31 mouse cellular contexts compared by ENCODE assay signal in the genomic region with DNA sequence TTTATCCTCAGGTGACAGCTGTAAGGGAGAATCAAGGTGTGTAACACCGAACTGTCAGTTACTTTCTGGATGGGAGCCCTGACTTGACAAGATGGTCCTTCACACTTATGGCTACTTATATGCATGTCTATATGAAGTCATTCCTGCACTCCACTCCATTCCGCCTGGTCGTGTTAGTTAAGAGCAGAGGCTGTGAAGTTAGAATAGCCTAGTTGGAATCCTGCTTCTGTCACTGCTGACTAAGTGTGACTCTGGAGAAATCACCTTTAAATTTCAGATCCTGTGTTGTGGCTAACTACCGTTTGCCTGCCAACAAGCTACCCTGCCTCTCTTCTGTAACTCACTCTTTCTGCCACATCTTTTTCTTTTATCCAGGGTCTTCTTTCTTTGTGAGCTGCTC.
"Had no signal": no experiment of that assay in that cellular context is flagged by ENCODE, and none has a peak within 500 bp of the region (broad histone marks: within the 10 kb centered on the region; RNA-seq: fewer than 3 reads in every experiment).

No protein-coding gene starts in this region.

- H3K4me3 ChIP-seq: heart, embryonic 12.5 days; heart, embryonic 13.5 days; heart, embryonic 15.5 days; hindbrain, embryonic 10.5 days; hindbrain, embryonic 12.5 days; hindbrain, embryonic 13.5 days; hindbrain, embryonic 15.5 days; intestine, embryonic 15.5 days; kidney, embryonic 15.5 days; left cerebral cortex, adult 2 months had no signal

- H3K27ac ChIP-seq: heart, embryonic 13.5 days; heart, embryonic 15.5 days; hindbrain, embryonic 10.5 days; hindbrain, embryonic 12.5 days; hindbrain, embryonic 13.5 days; hindbrain, embryonic 14.5 days; hindbrain, embryonic 15.5 days; hindbrain, postnatal 0 days; intestine, embryonic 15.5 days; kidney, embryonic 15.5 days; kidney, postnatal 0 days had no signal

- DNase-seq: heart, postnatal 10 days; heart, postnatal 14 days; heart, postnatal 36 days; heart, postnatal 4 days; kidney, adult 11 months; kidney, adult 18-20 months; kidney, adult 8-10 months; kidney, adult 9 months; kidney, postnatal 10 days; kidney, postnatal 14 days; kidney, postnatal 25 days; kidney, postnatal 4 days; layer of hippocampus, adult 9-11 months; layer of hippocampus, postnatal 36 days had no signal

- ATAC-seq: hindbrain, embryonic 16.5 days; hindbrain, postnatal 0 days; inflammation-experienced regulatory T-cells, adult 6 months; intestine, embryonic 15.5 days; intestine, embryonic 16.5 days; intestine, postnatal 0 days had no signal
